Mouse (Mus musculus) limb, embryonic 14.5 days (tissue): Measurements from ENCODE around the gene Sbk2. TPM values are rescaled to one million over a fixed set of nuclear protein-coding genes. Genes with fewer than 3 reads are reported as not detected.
A peak's percentile ranks its signal among the peaks of the same experiment; 100 is the strongest.

Experiments
- ATAC-seq: fragments of 200-750 bp; cut with Nextera tagmentation; 2 replicates; pipeline ENCODE4 v1.8.0; 2017; ENCODE audit warnings: low read depth, moderate number of reproducible peaks, moderate TSS enrichment; ENCODE audit not compliant: low FRiP score
- DNase-seq: peaks from one replicate; pipeline ENCODE4 v3.0.0-alpha.2; 2015; ENCODE audit warnings: low spot score
- H3K27ac ChIP-seq: fragments of 300-500 bp; sonication (generic); replicated peaks from 2 replicates; pipeline ENCODE4 v1.5.1; 2014; ENCODE audit warnings: low read depth, mild to moderate bottlenecking, low read length, moderate library complexity, mixed read lengths
- H3K27me3 ChIP-seq: fragments of 300-500 bp; sonication (generic); 2 replicates; pipeline ENCODE4 v1.6.1; 2014; ENCODE audit warnings: low read length, mixed read lengths; ENCODE audit not compliant: control insufficient read depth, insufficient read depth
- H3K36me3 ChIP-seq: fragments of 300-500 bp; sonication (generic); 2 replicates; pipeline ENCODE4 v1.6.1; 2014; ENCODE audit warnings: mild to moderate bottlenecking, low read length, moderate library complexity, mixed read lengths; ENCODE audit not compliant: control insufficient read depth, insufficient read depth
- H3K4me1 ChIP-seq: fragments of 300-500 bp; sonication (generic); 2 replicates; pipeline ENCODE4 v1.6.1; 2014; ENCODE audit warnings: antibody characterized with exemption, low read length, mixed read lengths; ENCODE audit not compliant: control insufficient read depth, insufficient read depth
- H3K4me2 ChIP-seq: fragments of 300-500 bp; sonication (generic); replicated peaks from 2 replicates; pipeline ENCODE4 v1.6.1; 2014; ENCODE audit warnings: low read depth, mild to moderate bottlenecking, low read length, moderate library complexity; ENCODE audit not compliant: severe bottlenecking
- H3K4me3 ChIP-seq: fragments of 300-500 bp; sonication (generic); replicated peaks from 2 replicates; pipeline ENCODE4 v1.5.1; 2014; ENCODE audit warnings: low read length
- H3K9ac ChIP-seq: fragments of 300-500 bp; sonication (generic); 2 replicates; pipeline ENCODE4 v1.6.1; 2014; ENCODE audit warnings: mild to moderate bottlenecking, low read depth, low read length, moderate library complexity; ENCODE audit not compliant: severe bottlenecking
- H3K9me3 ChIP-seq: fragments of 300-500 bp; sonication (generic); 2 replicates; pipeline ENCODE4 v1.6.1; 2016; ENCODE audit warnings: low read length; ENCODE audit not compliant: control insufficient read depth
- POLR2A ChIP-seq: fragments of 200-500 bp; IDR thresholded peaks from 2 replicates; pipeline ENCODE4 v1.8.0; 2012; ENCODE audit warnings: inconsistent platforms, mild to moderate bottlenecking, moderate library complexity, borderline replicate concordance; ENCODE audit not compliant: insufficient read depth, insufficient read length; ENCODE audit errors: extremely low read depth
- whole genome bisulfite sequencing: fragments of 180-500 bp; shearing (Covaris S2); extraction: QIAGEN DNeasy Blood & Tissue Kit; methylation state at CpG from one replicate; pipeline ENCODE4 v1.1.7; 2014; 5-methylcytosine and 5-hydroxymethylcytosine counted together
- polyA plus RNA-seq, 2 experiments: library from polyadenylated mRNA; depleted of rRNA in 1 of 2; stranded (reverse) in 1 of 2; unstranded in 1 of 2; fragments of >200 nt; fragmentation: Nextera tagmentation in 1 of 2; extraction: Ambion mirVana in 1 of 2; gene quantifications; 2 replicates each; pipeline versions ENCODE4 v1.2.1 to v1.2.3; 2012 to 2014

Sbk2 gene
- polyA plus RNA-seq, 2 experiments, result 0.37 to 0.45 TPM

- Histone ChIP-seq H3K4me2 (peak overlapping the region; percentile 87), H3K27me3 (no peaks in the 10 kb centered on the region), H3K9ac (peak overlapping the region; percentile 39), H3K36me3 (peaks cover 38% of the 10 kb centered on the region), H3K9me3 (no peaks in the 10 kb centered on the region), H3K4me3 (peak overlapping the region; percentile 33), H3K4me1 (peaks cover 49% of the 10 kb centered on the region), H3K27ac (peak overlapping the region; percentile 68)
- 0% methylated on average over 14 of the region's 14 CpGs for WGBS
- DNase-seq (peak; percentile 74), ATAC-seq (peak; percentile 48)
- no peak for TF ChIP-seq POLR2A
Measured at GRCm38 (mm10) chr7:4922508-4922907, 41.7 kb downstream of the Sbk2 start.

DNA sequence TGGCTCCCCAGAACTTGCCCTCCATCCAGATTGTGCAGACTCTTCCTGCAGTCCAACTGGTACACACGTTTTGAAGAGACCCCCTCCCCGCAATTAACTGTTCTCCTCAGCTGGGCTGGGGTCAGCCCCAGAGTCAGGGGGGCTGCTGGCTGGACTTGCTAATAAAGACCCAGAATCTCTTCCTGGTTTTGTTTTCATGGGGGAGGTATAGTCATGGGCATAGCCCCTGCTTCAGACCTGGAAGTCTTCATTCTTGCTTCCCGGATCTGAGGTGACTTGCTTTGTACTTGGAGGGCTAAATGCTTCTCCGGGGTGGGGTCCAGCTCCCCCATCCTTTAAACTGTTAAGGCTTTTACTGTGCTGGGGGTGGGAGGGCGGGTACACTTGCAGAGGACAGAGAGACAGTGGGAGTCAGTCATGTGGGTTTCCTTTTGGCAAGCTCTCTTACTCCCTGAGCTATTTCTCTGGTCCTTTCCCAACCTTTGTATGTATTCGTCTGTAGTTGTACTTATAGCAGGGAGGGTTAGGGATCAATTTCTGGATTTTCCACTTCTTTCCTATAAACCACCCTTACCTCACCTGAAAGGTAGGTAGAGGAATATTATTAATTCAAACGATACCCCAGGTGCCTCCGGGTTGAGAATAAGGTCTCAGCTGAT, 42.3 kb downstream of the Sbk2 start, which contains the start of gene Nat14:
Gene Nat14, plus strand, starts transcription at position 205 of the 659 bp plus-strand sequence.
- Histone ChIP-seq H3K9ac (peak within 1 kb of the TSS; percentile 39), H3K4me1 (peaks cover 44% of the 10 kb centered on the region), H3K4me2 (peak within 1 kb of the TSS; percentile 87), H3K36me3 (peaks cover 38% of the 10 kb centered on the region), H3K4me3 (peak within 1 kb of the TSS; percentile 33), H3K9me3 (no peaks in the 10 kb centered on the region), H3K27ac (peak within 1 kb of the TSS; percentile 68), H3K27me3 (no peaks in the 10 kb centered on the region)
- no peak for TF ChIP-seq POLR2A
- ATAC-seq (no peak), DNase-seq (no peak)
- 26% methylated on average over 8 of the region's 8 CpGs for WGBS

GRCm38 (mm10) chr7:4920976-4921823, 43.0 kb downstream of the Sbk2 start:
- Histone ChIP-seq H3K9me3 (no peaks in the 10 kb centered on the region), H3K36me3 (peaks cover 38% of the 10 kb centered on the region), H3K4me2 (no peak overlapping the region), H3K27me3 (no peaks in the 10 kb centered on the region), H3K9ac (no peak overlapping the region), H3K4me3 (no peak overlapping the region), H3K4me1 (peaks cover 46% of the 10 kb centered on the region), H3K27ac (0 out of 2 replicates have a peak overlapping the region, but pooled peaks have one; percentile 28)
- no peak for ATAC-seq
- no peak for TF ChIP-seq POLR2A
- WGBS, result 57% methylated on average over 23 of the region's 23 CpGs
- DNase-seq, result no peak

DNA sequence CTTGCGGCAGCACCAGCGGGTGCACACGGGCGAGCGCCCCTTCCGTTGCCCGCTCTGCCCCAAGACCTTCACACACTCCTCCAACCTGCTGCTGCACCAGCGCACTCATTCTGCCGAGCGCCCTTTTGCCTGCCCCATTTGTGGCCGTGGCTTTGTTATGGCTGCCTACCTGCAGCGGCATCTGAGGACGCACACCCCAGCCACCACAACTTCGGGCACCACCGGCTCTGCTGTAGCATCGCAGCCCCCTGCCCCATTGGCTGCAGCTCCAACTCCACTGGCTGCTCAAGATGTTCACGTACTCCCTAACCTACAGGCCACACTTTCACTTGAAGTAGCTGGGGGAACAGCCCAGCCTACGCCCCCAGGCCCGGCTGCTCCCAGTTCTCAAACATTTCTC, 43.7 kb downstream of the Sbk2 start:
- H3K27ac ChIP-seq, result no peak overlapping the region
- 94% methylated on average over 19 of the region's 19 CpGs for WGBS

GRCm38 (mm10) chr7:4919971-4920370, 44.2 kb downstream of the Sbk2 start:
- 83% methylated on average over 21 of the region's 21 CpGs for WGBS
- DNase-seq, result no peak
- no peaks in the 10 kb centered on the region for H3K9me3 ChIP-seq
- no peak overlapping the region for H3K4me3 ChIP-seq
- H3K36me3 ChIP-seq, result peaks cover 38% of the 10 kb centered on the region
- no peak overlapping the region for H3K9ac ChIP-seq
- H3K4me2 ChIP-seq, result no peak overlapping the region
- no peak overlapping the region for H3K27ac ChIP-seq
- no peaks in the 10 kb centered on the region for H3K27me3 ChIP-seq
- H3K4me1 ChIP-seq, result peaks cover 36% of the 10 kb centered on the region
- no peak for TF ChIP-seq POLR2A
- no peak for ATAC-seq

More for the DNA sequence above, 43.7 kb downstream of the Sbk2 start:
- Histone ChIP-seq H3K27me3 (no peaks in the 10 kb centered on the region), H3K9ac (no peak overlapping the region), H3K4me2 (no peak overlapping the region), H3K4me1 (peaks cover 41% of the 10 kb centered on the region), H3K36me3 (peaks cover 38% of the 10 kb centered on the region), H3K4me3 (no peak overlapping the region), H3K9me3 (no peaks in the 10 kb centered on the region)
- TF ChIP-seq POLR2A, result no peak
- DNase-seq, result no peak
- no peak for ATAC-seq
